Comparison of ENCODE assay signal across 13 mouse cellular contexts in genomic region chr3:105910519-105911190, GRCm38 (mm10). TPM values are rescaled to one million over a fixed set of nuclear protein-coding genes. Genes with fewer than 3 reads are reported as not detected.
A peak's percentile ranks its signal among the peaks of the same experiment; 100 is the strongest.
DNase-seq lines count a peak whose midpoint lies in the region; ATAC-seq lines count a peak whose summit lies in the region.
"Had no signal": no experiment of that assay in that cellular context is flagged by ENCODE, and none has a peak within 500 bp of the region (broad histone marks: within the 10 kb centered on the region; RNA-seq: fewer than 3 reads in every experiment).

No protein-coding gene starts in this region.

- H3K4me2 ChIP-seq in neural tube, embryonic 15.5 days, result no peak overlapping the region
- H3K4me2 ChIP-seq: heart, embryonic 11.5 days; hindbrain, embryonic 14.5 days; lung, embryonic 15.5 days had no signal

- no peak overlapping the region for H3K27ac ChIP-seq in neural tube, embryonic 15.5 days (replicated peaks)
- H3K27ac ChIP-seq: hindbrain, embryonic 14.5 days; lung, embryonic 15.5 days had no signal

- H3K9ac ChIP-seq in neural tube, embryonic 15.5 days (replicated peaks), result no peak overlapping the region
- H3K9ac ChIP-seq: hindbrain, embryonic 14.5 days; lung, embryonic 15.5 days had no signal

- DNase-seq in spleen, adult 18-20 months, result peak; percentile 44 to 46
- DNase-seq in spleen, postnatal 14 days (ENCODE audit: low spot score in 2 of 2), result no peak
- no peak for DNase-seq in gastrocnemius, postnatal 25 days
- DNase-seq in testis, postnatal 14 days (ENCODE audit: low spot score), result no peak
- DNase-seq: kidney, postnatal 10 days; retina, postnatal 1 day had no signal

- H3K27me3 ChIP-seq in neural tube, embryonic 15.5 days (replicated peaks), result no peaks in the 10 kb centered on the region
- H3K27me3 ChIP-seq: lung, embryonic 15.5 days had no signal

- ATAC-seq in granulocyte monocyte progenitor cell, adult 5-6 weeks (replicated peaks; ENCODE audit: poor library complexity, severe bottlenecking), result peak; percentile 83
- peak; percentile 74 for ATAC-seq in megakaryocyte progenitor cell, adult 5-6 weeks (replicated peaks; ENCODE audit: poor library complexity)
- ATAC-seq in neural tube, embryonic 15.5 days (ENCODE audit: low FRiP score), result no peak

- 87% methylated on average over 11 of the region's 11 CpGs for WGBS in neural tube, embryonic 15.5 days

- no peak overlapping the region for H3K4me3 ChIP-seq in neural tube, embryonic 15.5 days (replicated peaks)
- H3K4me3 ChIP-seq: erythroblast, embryonic 14.5 days; lung, embryonic 15.5 days had no signal

- H3K4me1 ChIP-seq in neural tube, embryonic 15.5 days, result no peaks in the 10 kb centered on the region

- no peaks in the 10 kb centered on the region for H3K9me3 ChIP-seq in neural tube, embryonic 15.5 days (replicated peaks)
- H3K9me3 ChIP-seq: lung, embryonic 15.5 days had no signal

- H3K36me3 ChIP-seq in neural tube, embryonic 15.5 days, result no peaks in the 10 kb centered on the region
- H3K36me3 ChIP-seq: lung, embryonic 15.5 days had no signal

RNA-seq across cellular contexts. Expression of gene I830077J02Rik, which starts 21.8 kb away (rescaled TPM):
- total RNA-seq in granulocyte monocyte progenitor cell, adult 5-6 weeks (2014; fragmentation: Nextera tagmentation), result 29.2 and 45.0 TPM in 2 replicates
- 22.2 and 22.4 TPM in 2 replicates for total RNA-seq in granulocyte monocyte progenitor cell, adult 5-6 weeks (2017)
- total RNA-seq in megakaryocyte progenitor cell, adult 5-6 weeks (2015), result 33.1 and 45.9 TPM in 2 replicates
- total RNA-seq in megakaryocyte progenitor cell, adult 5-6 weeks (2017), result 19.2 and 22.3 TPM in 2 replicates
- total RNA-seq in gastrocnemius, postnatal 25 days (2021), result under 1 TPM; 0.28 to 0.64 TPM
- 0.54 and 1.8 TPM in 2 replicates for polyA plus RNA-seq in neural tube, embryonic 15.5 days (2015; fragmentation: Nextera tagmentation; extraction: Ambion mirVana)

RNA-seq across cellular contexts. Expression of gene Tmigd3, which starts 40.0 kb away (rescaled TPM):
- 0.28 TPM in 1 of 2 replicates, not detected in the other for total RNA-seq in granulocyte monocyte progenitor cell, adult 5-6 weeks (2014; fragmentation: Nextera tagmentation)
- not detected in 2 replicates for total RNA-seq in granulocyte monocyte progenitor cell, adult 5-6 weeks (2017)
- total RNA-seq in megakaryocyte progenitor cell, adult 5-6 weeks (2015), result 0.71 and 1.8 TPM in 2 replicates
- total RNA-seq in megakaryocyte progenitor cell, adult 5-6 weeks (2017), result 0.33 and 2.2 TPM in 2 replicates
- total RNA-seq in gastrocnemius, postnatal 25 days (2021), result not detected
- not detected in 2 replicates for polyA plus RNA-seq in neural tube, embryonic 15.5 days (2015; fragmentation: Nextera tagmentation; extraction: Ambion mirVana)
- polyA plus RNA-seq: erythroblast, embryonic 14.5 days; hindbrain, embryonic 14.5 days had no signal

RNA-seq across cellular contexts. Expression of gene Adora3, which starts 40.0 kb away (rescaled TPM):
- total RNA-seq in granulocyte monocyte progenitor cell, adult 5-6 weeks (2014; fragmentation: Nextera tagmentation), result 1.4 and 1.5 TPM in 2 replicates
- 0.26 and 1.9 TPM in 2 replicates for total RNA-seq in granulocyte monocyte progenitor cell, adult 5-6 weeks (2017)
- total RNA-seq in megakaryocyte progenitor cell, adult 5-6 weeks (2015), result 0.81 and 1.4 TPM in 2 replicates
- 0.20 TPM in 1 of 2 replicates, not detected in the other for total RNA-seq in megakaryocyte progenitor cell, adult 5-6 weeks (2017)
- total RNA-seq in gastrocnemius, postnatal 25 days (2021), result under 1 TPM in 1 of 2 experiments, not detected in 1; 0.21 TPM
- polyA plus RNA-seq in neural tube, embryonic 15.5 days (2015; fragmentation: Nextera tagmentation; extraction: Ambion mirVana), result 0.27 and 0.42 TPM in 2 replicates
- polyA plus RNA-seq: erythroblast, embryonic 14.5 days had no signal

RNA-seq across cellular contexts. Expression of gene Wdr77, which starts 48.5 kb away (rescaled TPM):
- 75.6 and 98.5 TPM in 2 replicates for total RNA-seq in granulocyte monocyte progenitor cell, adult 5-6 weeks (2014; fragmentation: Nextera tagmentation)
- total RNA-seq in granulocyte monocyte progenitor cell, adult 5-6 weeks (2017), result 35.9 and 49.0 TPM in 2 replicates
- 58.5 and 68.7 TPM in 2 replicates for total RNA-seq in megakaryocyte progenitor cell, adult 5-6 weeks (2015)
- 37.6 and 39.1 TPM in 2 replicates for total RNA-seq in megakaryocyte progenitor cell, adult 5-6 weeks (2017)
- 10 to 100 TPM; 26.8 to 27.2 TPM for total RNA-seq in gastrocnemius, postnatal 25 days (2021)
- 86.7 and 104 TPM in 2 replicates for polyA plus RNA-seq in neural tube, embryonic 15.5 days (2015; fragmentation: Nextera tagmentation; extraction: Ambion mirVana)

RNA-seq across cellular contexts. Expression of gene Atp5f1, which starts 49.2 kb away (rescaled TPM):
- 389 and 444 TPM in 2 replicates for total RNA-seq in granulocyte monocyte progenitor cell, adult 5-6 weeks (2014; fragmentation: Nextera tagmentation)
- 507 and 649 TPM in 2 replicates for total RNA-seq in granulocyte monocyte progenitor cell, adult 5-6 weeks (2017)
- 472 and 511 TPM in 2 replicates for total RNA-seq in megakaryocyte progenitor cell, adult 5-6 weeks (2015)
- 494 and 515 TPM in 2 replicates for total RNA-seq in megakaryocyte progenitor cell, adult 5-6 weeks (2017)
- 100 to 1,000 TPM; 671 to 699 TPM for total RNA-seq in gastrocnemius, postnatal 25 days (2021)
- polyA plus RNA-seq in neural tube, embryonic 15.5 days (2015; fragmentation: Nextera tagmentation; extraction: Ambion mirVana), result 581 and 593 TPM in 2 replicates

Comparison
In these comparisons a context has a peak if more than half of its experiments do, and no peak if none do; other contexts are left out.
1. DNase-seq: peak in spleen, adult 18-20 months (2 of 2); none in spleen, postnatal 14 days (0 of 2), gastrocnemius, postnatal 25 days (single experiment) and testis, postnatal 14 days (single experiment).
2. RNA of gene I830077J02Rik, which starts 21.8 kb away (total RNA-seq): 19.2 to 45.9 TPM in megakaryocyte progenitor cell, adult 5-6 weeks and 22.2 to 45.0 TPM in granulocyte monocyte progenitor cell, adult 5-6 weeks; 0.28 to 0.64 TPM in gastrocnemius, postnatal 25 days; every median in the first group is over 10 times any median in the second.